Mouse (Mus musculus) neural tube, embryonic 13.5 days (tissue): ENCODE measurements around the gene Sec24c. TPM values are rescaled to one million over a fixed set of nuclear protein-coding genes. Genes with fewer than 3 reads are reported as not detected.

ENCODE experiments used
- ATAC-seq: fragments of 200-750 bp; cut with Nextera tagmentation; 2 replicates; pipeline ENCODE4 v1.8.0; 2017; ENCODE audit warnings: low read depth, mild to moderate bottlenecking, moderate TSS enrichment, moderate library complexity
- H3K27ac ChIP-seq: fragments of 300-500 bp; sonication (generic); replicated peaks from 2 replicates; pipeline ENCODE4 v1.5.1; 2015; ENCODE audit warnings: moderate library complexity, mild to moderate bottlenecking, inconsistent platforms
- H3K27me3 ChIP-seq: fragments of 300-500 bp; sonication (generic); 2 replicates; pipeline ENCODE4 v1.6.1; 2015; ENCODE audit warnings: mild to moderate bottlenecking, inconsistent platforms
- H3K36me3 ChIP-seq: fragments of 300-500 bp; sonication (generic); 2 replicates; pipeline ENCODE4 v1.6.1; 2015; ENCODE audit warnings: mild to moderate bottlenecking, inconsistent platforms
- H3K4me1 ChIP-seq: fragments of 300-500 bp; sonication (generic); replicated peaks from 2 replicates; pipeline ENCODE4 v1.6.1; 2015; ENCODE audit warnings: inconsistent platforms
- H3K4me2 ChIP-seq: fragments of 300-500 bp; sonication (generic); 2 replicates; pipeline ENCODE4 v1.6.1; 2015; ENCODE audit warnings: inconsistent platforms, mild to moderate bottlenecking, moderate library complexity
- H3K4me3 ChIP-seq: fragments of 300-500 bp; sonication (generic); 2 replicates; pipeline ENCODE4 v1.5.1; 2015; ENCODE audit warnings: mild to moderate bottlenecking, inconsistent platforms
- H3K9ac ChIP-seq: fragments of 300-500 bp; sonication (generic); 2 replicates; pipeline ENCODE4 v1.6.1; 2015; ENCODE audit warnings: moderate library complexity, mild to moderate bottlenecking, inconsistent platforms
- H3K9me3 ChIP-seq: fragments of 300-500 bp; sonication (generic); 2 replicates; pipeline ENCODE4 v1.6.1; 2016; ENCODE audit warnings: inconsistent platforms
- WGBS: fragments of 180-500 bp; shearing (Covaris S2); methylation state at CpG from one replicate; pipeline ENCODE4 v1.1.7; 2015; 5-methylcytosine and 5-hydroxymethylcytosine counted together
- polyA plus RNA-seq: library from polyadenylated mRNA; unstranded; fragments of >200 nt; fragmentation: Nextera tagmentation; extraction: Ambion mirVana; gene quantifications from 2 replicates; pipeline ENCODE4 v1.2.1, GENCODE M21; 2015

Sec24c gene
- polyA plus RNA-seq, 1 experiment from 2014 or later, result 89.6 TPM

- Histone ChIP-seq H3K4me2 (peak overlapping the region; percentile 74), H3K4me3 (peak overlapping the region; percentile 54), H3K36me3 (no peaks in the 10 kb centered on the region), H3K9me3 (no peaks in the 10 kb centered on the region), H3K27me3 (peaks cover 31% of the 10 kb centered on the region), H3K27ac (peak overlapping the region; percentile 84), H3K9ac (peak overlapping the region; percentile 77), H3K4me1 (peaks cover 18% of the 10 kb centered on the region)
- WGBS, result 12% methylated on average over 19 of the region's 19 CpGs
- ATAC-seq, result peak; percentile 61
Measured at GRCm38 (mm10) chr14:20661661-20662331, 12.3 kb upstream of the Sec24c start.

- Histone ChIP-seq H3K4me2 (no peak overlapping the region; the same call in 1 of the 2 replicates), H3K9me3 (no peaks in the 10 kb centered on the region), H3K4me3 (peak overlapping the region; percentile 54; the same call in 1 of the 2 replicates), H3K27me3 (peaks cover 40% of the 10 kb centered on the region), H3K36me3 (no peaks in the 10 kb centered on the region), H3K4me1 (peaks cover 18% of the 10 kb centered on the region), H3K27ac (no peak overlapping the region; the same call in 1 of the 2 replicates), H3K9ac (peak overlapping the region; percentile 77; the same call in 1 of the 2 replicates)
- WGBS, result 89% methylated on average over 3 of the region's 3 CpGs
- ATAC-seq, result no peak
Measured at GRCm38 (mm10) chr14:20662740-20663139, 11.4 kb upstream of the Sec24c start.

GRCm38 (mm10) chr14:20663601-20664000, 10.5 kb upstream of the Sec24c start:
- H3K9ac ChIP-seq, result no peak overlapping the region
- no peak overlapping the region for H3K4me3 ChIP-seq
- H3K4me1 ChIP-seq, result peaks cover 18% of the 10 kb centered on the region
- H3K36me3 ChIP-seq, result no peaks in the 10 kb centered on the region
- no peak overlapping the region for H3K4me2 ChIP-seq
- no peak for ATAC-seq
- H3K9me3 ChIP-seq, result no peaks in the 10 kb centered on the region
- peaks cover 48% of the 10 kb centered on the region for H3K27me3 ChIP-seq
- 80% methylated on average over 2 of the region's 2 CpGs for WGBS
- no peak overlapping the region for H3K27ac ChIP-seq

GRCm38 (mm10) chr14:20664436-20664835, 9.7 kb upstream of the Sec24c start:
- no peak for ATAC-seq
- 60% methylated on average over 3 of the region's 3 CpGs for WGBS
- Histone ChIP-seq H3K4me2 (no peak overlapping the region), H3K4me3 (no peak overlapping the region), H3K4me1 (peaks cover 18% of the 10 kb centered on the region), H3K36me3 (no peaks in the 10 kb centered on the region), H3K9ac (no peak overlapping the region), H3K27me3 (peaks cover 56% of the 10 kb centered on the region), H3K27ac (no peak overlapping the region), H3K9me3 (no peaks in the 10 kb centered on the region)

GRCm38 (mm10) chr14:20667469-20667868, 6.6 kb upstream of the Sec24c start:
- no peak overlapping the region for H3K27ac ChIP-seq
- H3K9ac ChIP-seq, result no peak overlapping the region
- peaks cover 2% of the 10 kb centered on the region for H3K4me1 ChIP-seq
- H3K9me3 ChIP-seq, result no peaks in the 10 kb centered on the region
- no peak overlapping the region for H3K4me2 ChIP-seq
- H3K36me3 ChIP-seq, result no peaks in the 10 kb centered on the region
- WGBS, result 76% methylated on average over 1 of the region's 1 CpGs
- H3K4me3 ChIP-seq, result no peak overlapping the region
- H3K27me3 ChIP-seq, result peaks cover 74% of the 10 kb centered on the region
- ATAC-seq, result no peak

GRCm38 (mm10) chr14:20668154-20668810, 5.8 kb upstream of the Sec24c start, which contains the start of gene Synpo2l:
Gene Synpo2l, minus strand, starts transcription at chr14:20668354.
- Histone ChIP-seq H3K27ac (no peak within 1 kb of the TSS), H3K4me2 (no peak within 1 kb of the TSS), H3K9ac (0 out of 2 replicates have a peak within 1 kb of the TSS, but pooled peaks have one; percentile 8), H3K4me1 (0 out of 2 replicates have a peak, but pooled peaks cover 1% of the 10 kb centered on the region), H3K4me3 (no peak within 1 kb of the TSS), H3K9me3 (no peaks in the 10 kb centered on the region), H3K27me3 (peaks cover 66% of the 10 kb centered on the region), H3K36me3 (no peaks in the 10 kb centered on the region)
- WGBS, result 80% methylated on average over 8 of the region's 8 CpGs
- ATAC-seq, result no peak

GRCm38 (mm10) chr14:20672990-20673389, 1.1 kb upstream of the Sec24c start:
- ATAC-seq, result no peak
- 94% methylated on average over 2 of the region's 2 CpGs for WGBS
- H3K4me3 ChIP-seq, result no peak overlapping the region

GRCm38 (mm10) chr14:20673735-20674063, 409 bp upstream of the Sec24c start:
- WGBS, result 12% methylated on average over 13 of the region's 13 CpGs
- peak overlapping the region; percentile 79 for H3K4me2 ChIP-seq
- no peaks in the 10 kb centered on the region for H3K9me3 ChIP-seq
- H3K9ac ChIP-seq, result peak overlapping the region; percentile 54; the same call in 1 of the 2 replicates
- peaks cover 30% of the 10 kb centered on the region for H3K27me3 ChIP-seq
- H3K36me3 ChIP-seq, result peaks cover 31% of the 10 kb centered on the region
- H3K4me3 ChIP-seq, result peak overlapping the region; percentile 92
- ATAC-seq, result peak; percentile 79
- peaks cover 24% of the 10 kb centered on the region for H3K4me1 ChIP-seq
- H3K27ac ChIP-seq, result peak overlapping the region; percentile 54

More at GRCm38 (mm10) chr14:20672990-20673389, 1.1 kb upstream of the Sec24c start:
- Histone ChIP-seq H3K9ac (no peak overlapping the region), H3K9me3 (no peaks in the 10 kb centered on the region), H3K27ac (no peak overlapping the region), H3K27me3 (peaks cover 38% of the 10 kb centered on the region), H3K4me1 (peaks cover 24% of the 10 kb centered on the region), H3K36me3 (peaks cover 24% of the 10 kb centered on the region), H3K4me2 (peak overlapping the region; percentile 79)

GRCm38 (mm10) chr14:20677906-20678305, 3.8 kb downstream of the Sec24c start:
- Histone ChIP-seq H3K27ac (no peak overlapping the region), H3K4me3 (no peak overlapping the region), H3K4me2 (no peak overlapping the region), H3K9ac (no peak overlapping the region), H3K9me3 (no peaks in the 10 kb centered on the region), H3K36me3 (peaks cover 73% of the 10 kb centered on the region), H3K27me3 (no peaks in the 10 kb centered on the region), H3K4me1 (peaks cover 24% of the 10 kb centered on the region)
- no peak for ATAC-seq
- WGBS, result 97% methylated on average over 4 of the region's 4 CpGs

- H3K9ac ChIP-seq, result no peak overlapping the region
- H3K4me2 ChIP-seq, result no peak overlapping the region
- H3K27ac ChIP-seq, result no peak overlapping the region
- H3K9me3 ChIP-seq, result no peaks in the 10 kb centered on the region
- peaks cover 100% of the 10 kb centered on the region for H3K36me3 ChIP-seq
- 0 out of 2 replicates have a peak, but pooled peaks cover 2% of the 10 kb centered on the region for H3K4me1 ChIP-seq
- H3K4me3 ChIP-seq, result no peak overlapping the region
- ATAC-seq, result no peak
- 93% methylated on average over 2 of the region's 2 CpGs for WGBS
- no peaks in the 10 kb centered on the region for H3K27me3 ChIP-seq
Measured at GRCm38 (mm10) chr14:20681742-20682141, 7.6 kb downstream of the Sec24c start.

- 81% methylated on average over 3 of the region's 3 CpGs for whole genome bisulfite sequencing
- peaks cover 100% of the 10 kb centered on the region for H3K36me3 ChIP-seq
- H3K27ac ChIP-seq, result no peak overlapping the region
- H3K9ac ChIP-seq, result no peak overlapping the region
- ATAC-seq, result no peak
- no peaks in the 10 kb centered on the region for H3K4me1 ChIP-seq
- no peaks in the 10 kb centered on the region for H3K27me3 ChIP-seq
- H3K4me3 ChIP-seq, result no peak overlapping the region
- no peaks in the 10 kb centered on the region for H3K9me3 ChIP-seq
- no peak overlapping the region for H3K4me2 ChIP-seq
Measured at GRCm38 (mm10) chr14:20682498-20682897, 8.4 kb downstream of the Sec24c start.

- ATAC-seq, result no peak
- Histone ChIP-seq H3K4me1 (no peaks in the 10 kb centered on the region), H3K27me3 (no peaks in the 10 kb centered on the region), H3K9me3 (no peaks in the 10 kb centered on the region), H3K4me2 (no peak overlapping the region), H3K4me3 (no peak overlapping the region), H3K27ac (no peak overlapping the region), H3K9ac (0 out of 2 replicates have a peak overlapping the region, but pooled peaks have one; percentile 17), H3K36me3 (peaks cover 100% of the 10 kb centered on the region)
- 93% methylated on average over 3 of the region's 3 CpGs for WGBS
Measured at GRCm38 (mm10) chr14:20686576-20686975, 12.5 kb downstream of the Sec24c start.
